Mouse (Mus musculus): ENCODE results near the gene Wdr90.

Wdr90 gene

DNA sequence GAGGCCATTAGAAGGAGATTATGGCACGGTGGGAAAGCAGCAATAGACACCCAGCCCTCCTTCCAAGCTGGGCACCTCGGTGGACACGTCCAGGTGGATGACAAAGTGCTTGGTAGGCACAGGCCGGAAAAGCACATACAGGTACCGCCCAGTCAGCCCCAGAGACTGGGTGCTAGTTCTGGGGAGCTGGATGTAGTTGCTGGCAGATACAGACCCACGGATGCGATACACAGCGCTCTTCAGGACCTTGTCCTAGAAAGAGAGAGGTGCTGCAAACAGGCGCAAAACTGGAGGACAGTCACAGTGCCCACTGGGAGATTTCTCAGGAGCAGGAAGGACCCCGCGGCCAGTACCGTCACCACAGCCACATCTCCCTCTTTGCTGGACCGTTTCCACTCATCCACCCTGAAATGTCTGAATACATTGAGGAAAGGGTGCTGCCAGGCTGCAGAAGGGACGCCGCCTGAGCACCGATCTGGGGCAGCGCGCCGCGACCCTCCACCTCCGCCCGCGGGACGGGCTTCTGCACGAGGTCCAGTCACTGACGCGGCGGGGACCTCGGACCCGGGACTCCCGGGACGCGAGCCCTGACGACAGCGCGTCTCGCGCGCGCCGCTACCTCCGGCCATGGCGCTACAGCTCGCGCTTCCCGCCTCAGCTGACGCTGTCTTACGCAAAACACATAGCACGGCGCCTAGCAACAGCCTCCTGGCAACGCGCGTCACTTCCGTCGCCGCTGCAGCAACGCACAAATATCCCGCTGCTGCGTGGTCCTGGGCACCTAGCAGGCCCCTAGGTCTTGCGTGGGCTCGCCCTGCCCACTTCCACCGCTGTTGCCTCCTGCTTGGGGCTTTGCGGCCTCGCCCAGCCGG, at the start of gene Wdr90:
Gene Wdr90, minus strand, starts transcription at position 670 of the 872 bp plus-strand sequence.
- peak; percentile 78 for DNase-seq (ENCODE audit: low spot score)

GRCm38 (mm10) chr17:25907640-25908039, 46.3 kb upstream of the Wdr90 start:
- DNase-seq (ENCODE audit: low spot score): no peak

DNA sequence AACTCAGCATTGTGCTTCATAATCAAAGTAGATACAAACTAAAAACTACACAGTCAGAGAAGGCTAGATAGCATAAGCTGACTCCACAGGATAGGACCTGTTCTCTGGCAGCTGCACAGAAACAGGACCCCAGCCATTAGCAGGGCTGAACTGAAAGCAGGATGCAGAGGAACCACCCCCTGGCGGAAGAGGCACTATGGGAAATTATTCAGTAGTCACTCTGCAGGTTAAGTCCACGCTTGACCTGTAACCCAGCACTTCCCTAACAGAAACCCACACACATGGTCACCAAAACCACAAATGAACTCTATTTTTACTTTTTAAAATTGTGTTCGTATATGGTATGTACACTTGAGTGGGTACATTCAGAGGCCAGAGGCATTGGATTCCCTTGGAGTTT, 41.8 kb upstream of the Wdr90 start:
- DNase-seq (ENCODE audit: low spot score): no peak

- DNase-seq (ENCODE audit: low spot score): no peak
Measured at GRCm38 (mm10) chr17:25900193-25900592, 38.9 kb upstream of the Wdr90 start.

DNA sequence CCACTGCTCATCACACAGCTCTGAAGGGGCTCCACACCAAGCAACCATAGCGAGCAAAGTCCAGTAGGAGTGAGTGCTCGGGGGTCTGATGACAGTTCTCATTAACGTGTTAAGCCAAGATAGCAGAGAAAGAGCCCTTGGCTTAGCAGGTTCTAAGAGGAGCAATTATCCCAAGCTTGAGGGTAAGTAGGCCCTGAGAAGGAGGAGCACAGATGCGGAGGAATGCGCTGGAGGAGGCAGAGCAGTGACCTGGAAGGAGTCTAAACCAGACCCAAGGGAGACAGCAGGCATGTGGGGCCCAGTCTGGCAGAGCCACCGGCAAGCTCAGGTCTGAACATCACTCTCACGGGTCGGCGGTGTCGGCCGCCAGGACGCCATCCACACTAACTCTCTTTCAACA, 34.6 kb upstream of the Wdr90 start:
- DNase-seq (ENCODE audit: low spot score): no peak

- DNase-seq (ENCODE audit: low spot score): no peak
Measured at GRCm38 (mm10) chr17:25895415-25895814, 34.1 kb upstream of the Wdr90 start.

DNA sequence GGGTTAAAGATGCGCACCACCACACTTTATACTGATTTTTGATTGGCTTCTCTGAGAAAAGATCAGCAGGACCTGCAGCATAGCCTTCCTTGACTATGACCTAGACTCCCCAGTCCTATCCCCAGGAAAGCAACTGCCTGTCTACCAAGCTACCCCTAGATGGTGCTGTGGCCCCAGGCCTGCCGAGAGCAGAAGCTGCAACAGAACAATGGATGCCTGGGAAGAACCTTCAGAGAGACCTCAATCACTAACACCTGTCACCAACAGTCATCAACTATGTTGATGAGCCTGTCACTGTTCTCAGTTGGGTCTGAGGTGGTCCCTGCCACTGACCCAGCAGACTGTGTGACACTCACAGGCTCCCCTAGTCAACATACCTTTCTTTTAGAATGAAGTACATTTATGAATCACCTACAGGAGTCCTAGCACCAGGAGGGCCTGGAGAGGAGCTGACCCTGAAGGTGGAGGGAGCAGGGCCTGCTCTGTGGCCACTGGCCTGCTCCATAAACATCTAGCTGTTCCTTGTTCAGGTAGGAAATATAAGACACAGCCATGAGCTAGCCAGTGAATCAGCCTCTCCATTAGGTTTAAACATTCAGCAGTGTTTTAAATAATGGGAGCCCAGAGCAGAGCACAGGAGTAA, 32.8 kb upstream of the Wdr90 start:
- DNase-seq (ENCODE audit: low spot score): no peak

GRCm38 (mm10) chr17:25888837-25889236, 27.5 kb upstream of the Wdr90 start:
- no peak for DNase-seq (ENCODE audit: low spot score)

GRCm38 (mm10) chr17:25887467-25887866, 26.2 kb upstream of the Wdr90 start:
- DNase-seq (ENCODE audit: low spot score): no peak

DNA sequence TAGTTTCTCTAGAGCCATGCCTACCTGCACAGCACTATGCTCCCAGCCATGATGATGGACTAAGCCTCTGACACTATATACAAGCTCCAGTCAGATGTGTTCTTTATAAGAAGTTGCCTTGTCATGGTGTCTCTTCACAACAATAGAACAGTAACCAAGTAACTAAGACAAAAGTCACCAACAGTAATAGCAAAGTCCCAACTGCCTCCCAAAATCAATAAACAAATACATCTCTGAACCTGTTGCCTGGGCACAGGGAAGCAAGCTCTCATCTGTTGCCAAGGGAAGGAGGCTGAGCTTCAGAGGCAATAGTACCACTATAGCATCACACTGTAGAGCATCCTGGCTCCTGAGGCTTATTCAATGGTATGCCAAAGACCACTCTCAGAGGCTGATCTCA, 25.5 kb upstream of the Wdr90 start:
- DNase-seq (ENCODE audit: low spot score): no peak

GRCm38 (mm10) chr17:25885636-25886035, 24.3 kb upstream of the Wdr90 start:
- no peak for DNase-seq (ENCODE audit: low spot score)

DNA sequence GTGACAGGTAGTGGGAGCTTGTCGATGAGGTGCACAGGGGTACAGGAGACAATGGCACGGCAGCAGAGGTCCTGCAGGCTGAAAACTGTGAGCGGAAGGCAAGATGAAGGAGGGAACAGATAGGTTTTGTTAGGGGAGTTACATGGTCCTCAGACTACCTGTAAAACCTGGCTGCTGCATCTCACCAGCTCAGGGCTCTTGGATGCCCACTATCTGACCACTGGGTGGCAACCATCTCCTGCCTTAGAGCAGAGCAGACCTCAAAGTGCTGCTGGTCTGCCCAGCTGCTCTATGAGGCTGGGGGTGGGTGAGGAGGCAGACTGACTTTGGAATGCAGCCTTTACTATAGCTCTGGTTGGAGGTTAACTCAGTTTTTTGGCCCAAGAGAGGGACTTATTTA, 22.5 kb upstream of the Wdr90 start:
- no peak for DNase-seq (ENCODE audit: low spot score)

DNA sequence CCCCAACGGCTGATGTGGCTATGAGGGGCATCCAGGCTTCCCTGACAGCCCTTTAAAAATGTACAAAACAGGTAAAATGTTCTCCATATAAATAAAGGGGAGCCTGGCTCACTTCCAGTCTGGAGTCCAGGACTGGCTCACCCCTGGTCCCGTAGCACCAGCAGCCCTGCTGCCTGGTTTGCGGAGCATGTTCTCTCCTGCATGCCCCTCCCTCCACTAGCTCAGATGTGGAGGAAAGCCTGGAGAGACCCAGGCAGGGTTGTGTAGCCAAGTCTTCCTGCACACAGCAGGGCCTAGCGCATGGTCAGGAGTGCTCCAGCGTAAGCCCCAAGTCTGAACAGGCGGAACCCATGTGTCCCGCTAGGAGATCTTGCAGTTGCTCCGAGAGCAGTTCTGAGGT, 22.0 kb upstream of the Wdr90 start:
- DNase-seq (ENCODE audit: low spot score): no peak

DNA sequence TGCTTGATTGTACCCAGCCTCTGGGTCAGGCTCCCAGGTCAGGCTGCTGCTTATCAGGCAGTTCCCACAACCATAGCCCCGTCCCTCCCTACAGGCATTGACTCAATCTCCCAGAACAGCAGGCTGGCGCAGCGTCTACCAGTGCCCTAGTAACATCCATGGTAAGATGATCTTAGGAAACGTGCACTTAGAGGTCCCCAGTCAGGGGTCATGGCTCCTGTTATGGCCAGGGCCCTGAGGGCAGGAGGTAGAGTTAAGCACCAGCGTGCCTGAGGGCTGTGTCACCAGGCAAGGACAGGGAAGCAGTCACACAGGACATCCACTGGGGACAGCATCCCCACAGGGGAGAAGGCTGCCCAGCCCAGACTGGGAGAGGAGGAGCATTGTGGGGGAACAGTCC, 21.0 kb upstream of the Wdr90 start:
- no peak for DNase-seq (ENCODE audit: low spot score)

GRCm38 (mm10) chr17:25881691-25882090, 20.4 kb upstream of the Wdr90 start:
- DNase-seq (ENCODE audit: low spot score): no peak

GRCm38 (mm10) chr17:25880913-25881641, 19.8 kb upstream of the Wdr90 start:
- DNase-seq (ENCODE audit: low spot score): no peak

DNA sequence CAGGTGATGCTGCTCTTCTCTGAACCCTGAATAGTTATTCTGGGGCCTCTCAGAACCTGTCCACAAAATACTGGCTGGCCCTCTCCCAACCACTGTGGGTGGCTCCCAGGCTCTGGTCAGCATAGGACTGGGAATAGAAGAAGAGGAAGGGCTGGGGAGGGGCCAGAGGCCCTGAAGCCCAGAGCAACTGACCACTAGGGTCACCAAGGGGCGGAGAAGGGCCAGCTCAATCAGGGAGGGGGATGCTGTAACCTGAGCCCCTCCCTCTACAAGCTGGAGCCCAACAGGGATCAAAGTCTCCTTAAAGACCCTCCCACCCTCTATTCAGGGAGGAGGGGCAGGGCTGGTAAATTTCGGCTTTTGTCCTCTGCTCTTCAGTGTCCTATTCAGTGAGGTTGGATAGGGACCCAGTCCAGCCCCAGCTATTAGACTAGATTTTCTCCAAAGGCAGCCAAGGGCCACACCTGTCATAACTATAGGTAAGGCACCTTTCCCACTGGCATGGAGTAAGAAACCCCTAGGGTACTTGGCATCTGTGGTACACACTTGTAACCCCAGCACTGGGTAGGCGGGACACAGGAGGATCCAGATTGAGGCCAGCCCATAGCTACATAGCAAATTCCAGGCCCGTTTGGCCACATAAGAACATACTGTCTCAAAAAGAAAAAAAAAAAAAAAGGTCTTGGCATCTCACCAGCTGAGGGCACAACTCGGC, 19.1 kb upstream of the Wdr90 start, which contains the start of gene Wfikkn1:
Gene Wfikkn1, minus strand, starts transcription at position 663 of the 715 bp plus-strand sequence.
- no peak for DNase-seq (ENCODE audit: low spot score)

DNA sequence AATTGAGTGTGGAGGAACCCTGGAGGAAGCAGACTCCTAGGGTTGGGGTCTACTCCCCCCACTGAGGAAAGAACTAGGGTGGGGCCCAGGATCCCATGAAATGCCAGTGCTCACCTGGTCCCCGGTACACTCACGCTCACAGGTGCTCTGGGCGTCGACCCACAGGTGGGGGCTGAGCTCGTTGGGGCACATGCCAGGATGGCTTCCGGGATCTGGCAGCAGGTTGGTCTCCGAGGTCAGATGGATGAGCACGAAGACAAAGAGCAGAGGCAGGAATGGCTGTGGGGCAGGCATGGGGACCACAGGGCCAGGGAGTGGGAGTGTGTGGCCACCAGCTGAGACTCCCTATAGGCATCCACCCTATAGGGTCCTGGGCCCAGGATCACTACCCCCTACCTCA, 18.4 kb upstream of the Wdr90 start:
- DNase-seq (ENCODE audit: low spot score): no peak

- DNase-seq (ENCODE audit: low spot score): no peak
Measured at GRCm38 (mm10) chr17:25879261-25879660, 18.0 kb upstream of the Wdr90 start.

- DNase-seq (ENCODE audit: low spot score): no peak
Measured at GRCm38 (mm10) chr17:25878611-25879180, 17.4 kb upstream of the Wdr90 start.

GRCm38 (mm10) chr17:25877741-25878610, 16.7 kb upstream of the Wdr90 start:
- DNase-seq (ENCODE audit: low spot score): no peak
